In the genomic region with DNA sequence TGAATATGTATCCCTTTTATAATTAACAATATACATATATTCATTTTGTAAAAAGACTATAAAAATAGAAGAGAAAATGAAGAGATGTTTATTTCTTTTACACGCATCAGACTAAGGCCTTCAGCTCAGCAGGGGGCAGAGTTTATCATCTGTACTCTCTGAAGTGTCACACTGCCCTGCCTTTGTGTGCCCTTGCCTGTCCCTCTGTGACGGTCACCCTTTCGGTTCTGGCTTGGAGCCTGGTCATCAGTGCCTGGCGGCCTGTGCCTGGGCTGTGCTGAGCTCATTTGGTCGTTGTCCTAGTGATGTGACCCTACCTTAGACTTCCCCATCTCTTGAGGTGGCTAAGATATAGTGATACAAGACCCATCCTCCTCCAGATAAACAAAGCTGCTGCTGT, we compare ENCODE assay signal across 26 mouse cellular contexts. TPM values are rescaled to one million over a fixed set of nuclear protein-coding genes. Genes with fewer than 3 reads are reported as not detected.
DNase-seq lines count a peak whose midpoint lies in the region; ATAC-seq and TF ChIP-seq lines count a peak whose summit lies in the region.
"Had no signal": no experiment of that assay in that cellular context is flagged by ENCODE, and none has a peak within 500 bp of the region (broad histone marks: within the 10 kb centered on the region; RNA-seq: fewer than 3 reads in every experiment).

No protein-coding gene starts in this region.

- no peak; the same call in 1 of the 2 replicates for ATAC-seq in forebrain, postnatal 0 days
- no peak for ATAC-seq in forebrain, embryonic 15.5 days (replicated peaks)
- no peak for ATAC-seq in CD4-positive, CD25-positive, alpha-beta regulatory T cell, adult 4 months
- ATAC-seq: forebrain, embryonic 16.5 days; hindbrain, postnatal 0 days had no signal

- H3K27me3 ChIP-seq in forebrain, postnatal 0 days (ENCODE audit: insufficient read depth, low read length) = no peaks in the 10 kb centered on the region
- H3K27me3 ChIP-seq in forebrain, embryonic 15.5 days = 0 out of 2 replicates have a peak, but pooled peaks cover 3% of the 10 kb centered on the region

- 59% methylated on average over 5 of the region's 5 CpGs for WGBS in forebrain, postnatal 0 days
- WGBS in forebrain, embryonic 15.5 days = 60% methylated on average over 5 of the region's 5 CpGs

- H3K9ac ChIP-seq in forebrain, postnatal 0 days = no peak overlapping the region
- H3K9ac ChIP-seq in forebrain, embryonic 15.5 days (replicated peaks) = no peak overlapping the region
- H3K9ac ChIP-seq: embryonic facial prominence, embryonic 15.5 days; hindbrain, embryonic 13.5 days had no signal

- no peak for DNase-seq in forebrain, postnatal 0 days
- no peak for DNase-seq in layer of hippocampus, adult 2 months (ENCODE audit: low spot score in 2 of 2)
- no peak for DNase-seq in layer of hippocampus, postnatal 36 days
- DNase-seq in adrenal gland, postnatal 10 days = peak; percentile 59
- peak; percentile 56 for DNase-seq in retina, embryonic 14.5 days (ENCODE audit: low spot score)
- DNase-seq in urinary bladder, adult 18-20 months (ENCODE audit: low spot score in 2 of 2) = no peak
- DNase-seq: cerebellum, adult 18-20 months; cerebellum, adult 9-11 months; cerebellum, postnatal 36 days; gastrocnemius, postnatal 36 days; kidney, adult 11 months; kidney, adult 9 months had no signal

- H3K4me1 ChIP-seq in forebrain, postnatal 0 days (ENCODE audit: insufficient read depth) = no peaks in the 10 kb centered on the region
- 0 out of 2 replicates have a peak, but pooled peaks cover 5% of the 10 kb centered on the region for H3K4me1 ChIP-seq in forebrain, embryonic 15.5 days
- H3K4me1 ChIP-seq: embryonic facial prominence, embryonic 15.5 days; hindbrain, embryonic 13.5 days had no signal

- TF ChIP-seq CTCF in forebrain, postnatal 0 days (IDR thresholded peaks at IDR 0.05; ENCODE audit: low read depth) = peak; percentile 4; the same call in 1 of the 2 replicates
- TF ChIP-seq CTCF in layer of hippocampus, adult 2 months (conservative IDR thresholded peaks at IDR 0.05) = peak; percentile 31

- no peak overlapping the region for H3K27ac ChIP-seq in forebrain, postnatal 0 days (ENCODE audit: low read depth, low read length)
- H3K27ac ChIP-seq in forebrain, embryonic 15.5 days (replicated peaks) = no peak overlapping the region
- no peak overlapping the region for H3K27ac ChIP-seq in layer of hippocampus, adult 2 months
- H3K27ac ChIP-seq: embryonic facial prominence, embryonic 15.5 days; hindbrain, embryonic 13.5 days; hindbrain, postnatal 0 days had no signal

- no peak overlapping the region for H3K4me3 ChIP-seq in forebrain, postnatal 0 days (ENCODE audit: low read depth, low read length)
- H3K4me3 ChIP-seq in forebrain, embryonic 15.5 days = no peak overlapping the region
- H3K4me3 ChIP-seq in layer of hippocampus, adult 2 months = no peak overlapping the region
- H3K4me3 ChIP-seq: embryonic facial prominence, embryonic 15.5 days; hindbrain, embryonic 13.5 days had no signal

- no peaks in the 10 kb centered on the region for H3K9me3 ChIP-seq in forebrain, postnatal 0 days (ENCODE audit: low read length)
- no peaks in the 10 kb centered on the region for H3K9me3 ChIP-seq in forebrain, embryonic 15.5 days
- H3K9me3 ChIP-seq: embryonic facial prominence, embryonic 15.5 days; hindbrain, embryonic 13.5 days had no signal

- H3K4me2 ChIP-seq in forebrain, postnatal 0 days (ENCODE audit: low read depth) = no peak overlapping the region
- H3K4me2 ChIP-seq in forebrain, embryonic 15.5 days (replicated peaks) = no peak overlapping the region
- H3K4me2 ChIP-seq: embryonic facial prominence, embryonic 15.5 days; hindbrain, embryonic 13.5 days had no signal

- H3K36me3 ChIP-seq in forebrain, postnatal 0 days (ENCODE audit: insufficient read depth) = no peaks in the 10 kb centered on the region
- H3K36me3 ChIP-seq in forebrain, embryonic 15.5 days = no peaks in the 10 kb centered on the region
- H3K36me3 ChIP-seq: embryonic facial prominence, embryonic 15.5 days; hindbrain, embryonic 13.5 days had no signal

RNA-seq across cellular contexts. Expression of a gene that starts 29.3 kb away (rescaled TPM):
- not detected in 2 replicates for total RNA-seq in forebrain, postnatal 0 days (2014; rRNA removed)
- polyA plus RNA-seq in forebrain, postnatal 0 days (2015; fragmentation: Nextera tagmentation; extraction: Ambion mirVana) = not detected in 2 replicates
- polyA plus RNA-seq in forebrain, embryonic 15.5 days (2015; fragmentation: Nextera tagmentation; extraction: Ambion mirVana) = not detected in 2 replicates
- total RNA-seq in layer of hippocampus, adult 2 months (2021) = not detected
- total RNA-seq in layer of hippocampus, postnatal 36 days (2021) = not detected
- total RNA-seq in adrenal gland, postnatal 10 days (2021) = not detected
- not detected for polyA plus RNA-seq in CD4-positive, CD25-positive, alpha-beta regulatory T cell, adult 4 months (2017; shearing (Covaris generic))
- total RNA-seq: gastrocnemius, adult 8-10 months; gastrocnemius, postnatal 36 days; heart, adult 18-20 months; heart, postnatal 10 days; hematopoietic stem cell, adult 5-6 weeks; hindbrain, postnatal 0 days had no signal
- polyA plus RNA-seq: embryonic facial prominence, embryonic 11.5 days; embryonic facial prominence, embryonic 15.5 days; forebrain, embryonic 11.5 days; forebrain, embryonic 16.5 days; heart, embryonic 14.5 days; hindbrain, embryonic 13.5 days; hindbrain, postnatal 0 days; intestine, embryonic 14.5 days had no signal

RNA-seq across cellular contexts. Expression of a gene that starts 29.9 kb away (rescaled TPM):
- 41.8 and 51.9 TPM in 2 replicates for total RNA-seq in forebrain, postnatal 0 days (2014; rRNA removed)
- polyA plus RNA-seq in forebrain, postnatal 0 days (2015; fragmentation: Nextera tagmentation; extraction: Ambion mirVana) = 32.8 and 42.6 TPM in 2 replicates
- 46.4 and 54.8 TPM in 2 replicates for polyA plus RNA-seq in forebrain, embryonic 15.5 days (2015; fragmentation: Nextera tagmentation; extraction: Ambion mirVana)
- total RNA-seq in layer of hippocampus, adult 2 months (2021) = 10 to 100 TPM; 54.8 to 60.6 TPM
- total RNA-seq in layer of hippocampus, postnatal 36 days (2021) = 10 to 100 TPM; 56.5 to 59.2 TPM
- 10 to 100 TPM; 75.9 to 79.0 TPM for total RNA-seq in adrenal gland, postnatal 10 days (2021)
- 1 to 10 TPM; 4.6 to 7.7 TPM for polyA plus RNA-seq in CD4-positive, CD25-positive, alpha-beta regulatory T cell, adult 4 months (2017; shearing (Covaris generic))

RNA-seq across cellular contexts. Expression of a gene that starts 42.5 kb away (rescaled TPM):
- 7.1 and 7.9 TPM in 2 replicates for total RNA-seq in forebrain, postnatal 0 days (2014; rRNA removed)
- 40.8 and 46.0 TPM in 2 replicates for polyA plus RNA-seq in forebrain, postnatal 0 days (2015; fragmentation: Nextera tagmentation; extraction: Ambion mirVana)
- polyA plus RNA-seq in forebrain, embryonic 15.5 days (2015; fragmentation: Nextera tagmentation; extraction: Ambion mirVana) = 32.7 and 37.5 TPM in 2 replicates
- total RNA-seq in layer of hippocampus, adult 2 months (2021) = 10 to 100 TPM in 1 of 2 experiments, 1 to 10 TPM in 1; 9.9 to 11.3 TPM
- total RNA-seq in layer of hippocampus, postnatal 36 days (2021) = 10 to 100 TPM; 11.4 to 12.7 TPM
- total RNA-seq in adrenal gland, postnatal 10 days (2021) = 10 to 100 TPM; 46.0 to 50.3 TPM
- polyA plus RNA-seq in CD4-positive, CD25-positive, alpha-beta regulatory T cell, adult 4 months (2017; shearing (Covaris generic)) = 10 to 100 TPM; 13.7 to 14.9 TPM

Comparison
In these comparisons a context has a peak if more than half of its experiments do, and no peak if none do; other contexts are left out.
1. DNase-seq: peak in adrenal gland, postnatal 10 days (single experiment) and retina, embryonic 14.5 days (single experiment); none in forebrain, postnatal 0 days (single experiment), layer of hippocampus, adult 2 months (0 of 2), layer of hippocampus, postnatal 36 days (0 of 2) and urinary bladder, adult 18-20 months (0 of 2).